Mouse (Mus musculus): ENCODE measurements at regions not wholly inside any gene's neighbourhood (a gene's known extent, or its start where the extent isn't known, plus 50 kb on each side); places are given as distances from the start of the nearest gene placed in this dataset.

- Histone ChIP-seq H3K27me3 (replicated peaks; ENCODE audit: control insufficient read depth, insufficient read depth, low read length) (no peaks in the 10 kb centered on the region), H3K27ac (ENCODE audit: insufficient read depth, low read depth, low read length) (no peak overlapping the region), H3K4me1 (ENCODE audit: control insufficient read depth, insufficient read depth, low read length) (no peaks in the 10 kb centered on the region), H3K4me3 (ENCODE audit: insufficient read depth, low read depth, low read length) (no peak overlapping the region), H3K36me3 (ENCODE audit: control insufficient read depth, insufficient read depth, low read length) (no peaks in the 10 kb centered on the region)
- TF ChIP-seq CTCF (conservative IDR thresholded peaks at IDR 0.05; ENCODE audit: insufficient read depth, insufficient read length, low read depth, low read length) (no peak), POLR2A (IDR thresholded peaks at IDR 0.05; ENCODE audit: low read depth, low read length) (no peak)
- 74% methylated on average over 4 of the region's 4 CpGs for WGBS
- DNase-seq, result peak; percentile 41
These were observed 90.3 kb upstream of the Tnp1 start for GRCm38 (mm10) chr1:73105856-73106463.

GRCm38 (mm10) chr1:73097645-73098440, 82.1 kb upstream of the Tnp1 start:
- TF ChIP-seq POLR2A (IDR thresholded peaks at IDR 0.05; ENCODE audit: low read depth, low read length) (no peak), CTCF (conservative IDR thresholded peaks at IDR 0.05; ENCODE audit: insufficient read depth, insufficient read length, low read depth, low read length) (no peak)
- H3K4me3 ChIP-seq (ENCODE audit: insufficient read depth, low read depth, low read length), result no peak overlapping the region
- H3K27me3 ChIP-seq (replicated peaks; ENCODE audit: control insufficient read depth, insufficient read depth, low read length), result no peaks in the 10 kb centered on the region
- H3K36me3 ChIP-seq (ENCODE audit: control insufficient read depth, insufficient read depth, low read length), result no peaks in the 10 kb centered on the region
- DNase-seq, result no peak
- H3K4me1 ChIP-seq (ENCODE audit: control insufficient read depth, insufficient read depth, low read length), result no peaks in the 10 kb centered on the region
- H3K27ac ChIP-seq (ENCODE audit: insufficient read depth, low read depth, low read length), result no peak overlapping the region
- WGBS, result 90% methylated on average over 6 of the region's 6 CpGs

DNA sequence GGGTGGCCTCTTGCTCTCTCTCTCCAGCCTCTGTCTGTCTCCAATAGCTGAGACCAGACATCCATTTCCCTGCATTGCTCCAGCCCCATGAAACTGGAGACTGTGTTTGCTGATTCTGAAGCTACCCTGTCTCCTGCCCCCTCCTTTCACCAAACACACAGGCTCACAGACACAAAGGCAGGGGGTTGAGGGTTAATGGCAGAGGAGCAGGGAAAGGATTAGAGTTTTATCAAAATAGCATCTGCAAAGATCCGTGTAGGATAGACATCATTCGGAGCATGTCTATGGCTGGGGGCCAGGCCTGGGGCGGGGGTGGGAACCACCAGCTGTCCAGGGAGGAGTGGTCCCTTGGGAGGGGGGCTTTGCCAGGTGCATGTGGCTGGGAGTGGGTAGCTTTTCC, 73.9 kb upstream of the Tnp1 start:
- H3K4me3 ChIP-seq (ENCODE audit: insufficient read depth, low read depth, low read length), result no peak overlapping the region
- no peak for DNase-seq
- H3K27me3 ChIP-seq (replicated peaks; ENCODE audit: control insufficient read depth, insufficient read depth, low read length), result no peaks in the 10 kb centered on the region
- no peak overlapping the region for H3K27ac ChIP-seq (ENCODE audit: insufficient read depth, low read depth, low read length)
- no peaks in the 10 kb centered on the region for H3K4me1 ChIP-seq (ENCODE audit: control insufficient read depth, insufficient read depth, low read length)
- H3K36me3 ChIP-seq (ENCODE audit: control insufficient read depth, insufficient read depth, low read length), result no peaks in the 10 kb centered on the region
- 56% methylated on average over 3 of the region's 3 CpGs for WGBS
- TF ChIP-seq CTCF (conservative IDR thresholded peaks at IDR 0.05; ENCODE audit: insufficient read depth, insufficient read length, low read depth, low read length) (no peak), POLR2A (IDR thresholded peaks at IDR 0.05; ENCODE audit: low read depth, low read length) (no peak)

DNA sequence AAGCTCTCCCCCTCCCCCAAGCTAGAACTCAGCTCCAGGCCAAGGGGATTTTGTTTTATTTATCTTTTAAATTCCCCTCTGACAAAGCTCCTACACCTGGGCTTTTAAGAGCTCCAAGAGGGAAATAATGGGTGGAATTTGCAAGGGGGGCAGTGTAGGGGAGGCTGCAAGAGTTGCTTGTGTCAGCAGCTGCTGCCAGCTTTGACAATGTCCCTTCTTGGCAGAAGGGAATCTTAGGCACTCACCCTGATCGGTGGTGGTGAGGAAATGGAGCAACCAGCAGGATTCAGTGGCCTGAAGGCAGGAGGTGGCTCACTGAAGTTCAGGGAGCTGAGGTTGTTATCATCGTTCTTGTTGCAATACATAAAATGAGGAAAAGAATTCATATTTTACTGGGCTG, 72.8 kb upstream of the Tnp1 start:
- WGBS, result 42% methylated on average over 2 of the region's 2 CpGs
- Histone ChIP-seq H3K27me3 (replicated peaks; ENCODE audit: control insufficient read depth, insufficient read depth, low read length) (no peaks in the 10 kb centered on the region), H3K36me3 (ENCODE audit: control insufficient read depth, insufficient read depth, low read length) (no peaks in the 10 kb centered on the region), H3K4me1 (ENCODE audit: control insufficient read depth, insufficient read depth, low read length) (no peaks in the 10 kb centered on the region), H3K4me3 (ENCODE audit: insufficient read depth, low read depth, low read length) (no peak overlapping the region), H3K27ac (ENCODE audit: insufficient read depth, low read depth, low read length) (no peak overlapping the region)
- no peak for DNase-seq
- TF ChIP-seq CTCF (conservative IDR thresholded peaks at IDR 0.05; ENCODE audit: insufficient read depth, insufficient read length, low read depth, low read length) (no peak), POLR2A (IDR thresholded peaks at IDR 0.05; ENCODE audit: low read depth, low read length) (no peak)

DNA sequence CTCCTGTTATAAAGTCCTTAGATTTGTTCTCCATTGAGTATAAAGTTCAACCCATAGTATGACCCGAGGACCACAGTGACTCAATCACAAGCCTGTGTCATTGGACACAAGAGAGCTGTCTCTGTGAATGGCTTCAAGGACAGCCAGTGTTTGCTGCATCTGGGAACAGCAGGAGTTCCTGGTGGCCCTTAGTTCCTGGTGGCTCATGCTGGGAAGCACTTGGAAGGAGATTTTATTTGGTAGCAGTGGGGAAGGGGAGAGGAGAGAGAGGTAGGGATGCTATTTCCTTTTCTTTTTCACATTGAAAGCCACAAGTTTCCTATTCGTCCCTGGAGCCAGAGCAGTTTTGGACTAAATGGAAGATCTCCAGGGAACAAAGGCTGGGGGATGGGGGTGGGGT, 69.2 kb upstream of the Tnp1 start:
- 46% methylated on average over 2 of the region's 2 CpGs for WGBS

GRCm38 (mm10) chr1:73083396-73083795, 67.7 kb upstream of the Tnp1 start:
- Histone ChIP-seq H3K4me3 (ENCODE audit: insufficient read depth, low read depth, low read length) (no peak overlapping the region), H3K36me3 (ENCODE audit: control insufficient read depth, insufficient read depth, low read length) (no peaks in the 10 kb centered on the region), H3K27me3 (replicated peaks; ENCODE audit: control insufficient read depth, insufficient read depth, low read length) (no peaks in the 10 kb centered on the region), H3K27ac (ENCODE audit: insufficient read depth, low read depth, low read length) (no peak overlapping the region), H3K4me1 (ENCODE audit: control insufficient read depth, insufficient read depth, low read length) (no peaks in the 10 kb centered on the region)
- DNase-seq, result no peak
- 93% methylated on average over 3 of the region's 3 CpGs for WGBS
- no peak for TF ChIP-seq CTCF (conservative IDR thresholded peaks at IDR 0.05; ENCODE audit: insufficient read depth, insufficient read length, low read depth, low read length)
- no peak for TF ChIP-seq POLR2A (IDR thresholded peaks at IDR 0.05; ENCODE audit: low read depth, low read length)

More for the DNA sequence above, 69.2 kb upstream of the Tnp1 start:
- Histone ChIP-seq H3K36me3 (ENCODE audit: control insufficient read depth, insufficient read depth, low read length) (no peaks in the 10 kb centered on the region), H3K4me1 (ENCODE audit: control insufficient read depth, insufficient read depth, low read length) (no peaks in the 10 kb centered on the region), H3K27ac (ENCODE audit: insufficient read depth, low read depth, low read length) (no peak overlapping the region), H3K4me3 (ENCODE audit: insufficient read depth, low read depth, low read length) (no peak overlapping the region), H3K27me3 (replicated peaks; ENCODE audit: control insufficient read depth, insufficient read depth, low read length) (no peaks in the 10 kb centered on the region)
- no peak for DNase-seq
- TF ChIP-seq POLR2A (IDR thresholded peaks at IDR 0.05; ENCODE audit: low read depth, low read length) (no peak), CTCF (conservative IDR thresholded peaks at IDR 0.05; ENCODE audit: insufficient read depth, insufficient read length, low read depth, low read length) (no peak)

DNA sequence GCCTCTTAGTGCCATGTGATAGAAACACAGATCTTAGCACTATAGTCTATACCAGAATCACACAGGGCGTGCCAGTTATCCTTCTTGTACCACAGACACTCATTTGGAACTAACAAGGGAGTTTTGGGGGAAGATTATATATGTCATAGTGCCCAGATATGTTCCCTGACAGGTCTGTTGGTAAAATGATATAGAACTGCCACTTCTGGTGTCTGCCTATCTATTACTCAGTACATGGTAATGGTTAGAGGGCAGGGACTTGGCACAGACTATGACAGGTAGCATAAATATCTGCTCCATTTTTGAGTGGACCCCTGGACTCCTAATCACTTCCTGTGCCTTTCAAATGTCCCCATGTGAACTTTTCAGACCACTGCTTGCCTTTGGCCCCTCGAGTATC, 63.8 kb upstream of the Tnp1 start:
- no peak for DNase-seq
- H3K4me3 ChIP-seq (ENCODE audit: insufficient read depth, low read depth, low read length), result no peak overlapping the region
- TF ChIP-seq POLR2A (IDR thresholded peaks at IDR 0.05; ENCODE audit: low read depth, low read length), result no peak
- TF ChIP-seq CTCF (conservative IDR thresholded peaks at IDR 0.05; ENCODE audit: insufficient read depth, insufficient read length, low read depth, low read length), result no peak
- no peaks in the 10 kb centered on the region for H3K36me3 ChIP-seq (ENCODE audit: control insufficient read depth, insufficient read depth, low read length)
- no peaks in the 10 kb centered on the region for H3K27me3 ChIP-seq (replicated peaks; ENCODE audit: control insufficient read depth, insufficient read depth, low read length)
- 87% methylated on average over 2 of the region's 2 CpGs for WGBS
- no peak overlapping the region for H3K27ac ChIP-seq (ENCODE audit: insufficient read depth, low read depth, low read length)
- no peaks in the 10 kb centered on the region for H3K4me1 ChIP-seq (ENCODE audit: control insufficient read depth, insufficient read depth, low read length)
